ENCODE assay signal across 14 mouse cellular contexts in the genomic region with DNA sequence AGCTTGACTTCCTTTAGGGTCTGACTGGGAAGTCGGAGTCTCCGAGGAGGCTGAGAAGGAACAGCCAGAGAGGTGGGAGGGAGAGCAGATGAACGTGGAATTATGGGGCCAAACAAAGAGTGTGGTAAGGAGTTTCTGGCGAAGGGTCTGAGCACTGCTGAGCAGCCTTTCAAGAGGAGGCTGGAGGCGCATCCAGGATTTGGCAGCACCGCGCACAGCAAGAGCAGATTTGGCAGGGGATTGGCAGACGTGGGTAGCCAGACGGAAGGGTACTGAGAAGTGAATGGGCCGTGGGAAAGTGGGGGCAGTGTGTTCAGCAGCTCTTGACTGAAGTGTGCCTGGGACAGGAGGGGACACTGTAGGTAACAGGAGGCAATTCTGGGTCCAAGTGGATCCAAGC. TPM values are rescaled to one million over a fixed set of nuclear protein-coding genes. Genes with fewer than 3 reads are reported as not detected.
DNase-seq lines count a peak whose midpoint lies in the region; ATAC-seq lines count a peak whose summit lies in the region.
"Had no signal": no experiment of that assay in that cellular context is flagged by ENCODE, and none has a peak within 500 bp of the region (broad histone marks: within the 10 kb centered on the region; RNA-seq: fewer than 3 reads in every experiment).

No protein-coding gene starts in this region.

- no peak overlapping the region for H3K9ac ChIP-seq in hindbrain, embryonic 15.5 days
- H3K9ac ChIP-seq: heart, embryonic 12.5 days had no signal

- no peaks in the 10 kb centered on the region for H3K36me3 ChIP-seq in hindbrain, embryonic 15.5 days
- H3K36me3 ChIP-seq in heart, embryonic 10.5 days: no peaks in the 10 kb centered on the region
- H3K36me3 ChIP-seq: heart, embryonic 12.5 days had no signal

- no peaks in the 10 kb centered on the region for H3K27me3 ChIP-seq in hindbrain, embryonic 15.5 days
- peaks cover 98% of the 10 kb centered on the region for H3K27me3 ChIP-seq in heart, embryonic 10.5 days (ENCODE audit: insufficient read depth, poor library complexity, severe bottlenecking)

- intact Hi-C loops in left cerebral cortex, postnatal 14 days (cut with DNase I): loop anchor here (10.0 kb wide), 1 partner anchor 560 kb away; no protein-coding TSS in a partner anchor

- 64% methylated on average over 10 of the region's 10 CpGs for WGBS in hindbrain, embryonic 15.5 days
- 77% methylated on average over 10 of the region's 10 CpGs for WGBS in heart, embryonic 10.5 days

- H3K4me3 ChIP-seq in hindbrain, embryonic 15.5 days: no peak overlapping the region
- no peak overlapping the region for H3K4me3 ChIP-seq in heart, embryonic 10.5 days
- H3K4me3 ChIP-seq: heart, embryonic 12.5 days had no signal

- peaks cover 50% of the 10 kb centered on the region for H3K4me1 ChIP-seq in hindbrain, embryonic 15.5 days (replicated peaks)
- peaks cover 7% of the 10 kb centered on the region; the same call in 1 of the 2 replicates for H3K4me1 ChIP-seq in heart, embryonic 10.5 days

- ATAC-seq in hindbrain, embryonic 15.5 days (ENCODE audit: low FRiP score, low read depth): 0 out of 2 replicates have a peak, but pooled peaks have one; percentile 24

- peak overlapping the region; percentile 44 for H3K27ac ChIP-seq in hindbrain, embryonic 15.5 days (replicated peaks)
- no peak overlapping the region for H3K27ac ChIP-seq in heart, embryonic 10.5 days
- H3K27ac ChIP-seq: kidney, postnatal 0 days had no signal

- DNase-seq in brain, adult 2 months (ENCODE audit: low read depth, low spot score): peak; percentile 96
- DNase-seq in cerebellum, adult 18-20 months: peak; percentile 80 to 87
- DNase-seq in left cerebral cortex, postnatal 14 days (ENCODE audit: low spot score in 2 of 2): peak; percentile 65 to 73
- DNase-seq in kidney, postnatal 4 days: no peak
- DNase-seq in embryo, embryonic 10.5 days (ENCODE audit: low spot score): no peak
- DNase-seq in heart, embryonic 10.5 days (ENCODE audit: low spot score): no peak
- DNase-seq in thymus, postnatal 36 days: no peak
- DNase-seq: adrenal gland, postnatal 10 days had no signal

- no peaks in the 10 kb centered on the region for H3K9me3 ChIP-seq in hindbrain, embryonic 15.5 days
- no peaks in the 10 kb centered on the region for H3K9me3 ChIP-seq in heart, embryonic 10.5 days
- H3K9me3 ChIP-seq: heart, embryonic 12.5 days had no signal

- no peak overlapping the region for H3K4me2 ChIP-seq in hindbrain, embryonic 15.5 days
- H3K4me2 ChIP-seq: heart, embryonic 12.5 days had no signal

RNA-seq across cellular contexts. Expression of a gene that starts 18.8 kb away (rescaled TPM):
- polyA plus RNA-seq in hindbrain, embryonic 15.5 days (2015; fragmentation: Nextera tagmentation; extraction: Ambion mirVana): not detected in 2 replicates
- not detected for total RNA-seq in left cerebral cortex, postnatal 14 days (2021)
- polyA plus RNA-seq in heart, embryonic 10.5 days (2016; fragmentation: Nextera tagmentation; extraction: Ambion mirVana): not detected in 2 replicates
- total RNA-seq: adrenal gland, postnatal 10 days had no signal
- polyA plus RNA-seq: embryonic facial prominence, embryonic 14.5 days; heart, embryonic 12.5 days; liver, embryonic 16.5 days; spleen, adult 2 months had no signal

RNA-seq across cellular contexts. Expression of a gene that starts 56.9 kb away (rescaled TPM):
- 60.0 and 64.1 TPM in 2 replicates for polyA plus RNA-seq in hindbrain, embryonic 15.5 days (2015; fragmentation: Nextera tagmentation; extraction: Ambion mirVana)
- total RNA-seq in left cerebral cortex, postnatal 14 days (2021): 100 to 1,000 TPM; 113 to 126 TPM
- polyA plus RNA-seq in heart, embryonic 10.5 days (2016; fragmentation: Nextera tagmentation; extraction: Ambion mirVana): 1.3 and 1.8 TPM in 2 replicates

RNA-seq across cellular contexts. Expression of a gene that starts 58.6 kb away (rescaled TPM):
- polyA plus RNA-seq in hindbrain, embryonic 15.5 days (2015; fragmentation: Nextera tagmentation; extraction: Ambion mirVana): 17.5 and 21.7 TPM in 2 replicates
- total RNA-seq in left cerebral cortex, postnatal 14 days (2021): 1 to 10 TPM; 2.0 to 2.5 TPM
- polyA plus RNA-seq in heart, embryonic 10.5 days (2016; fragmentation: Nextera tagmentation; extraction: Ambion mirVana): 5.1 and 8.3 TPM in 2 replicates

Comparison
In these comparisons a context has a peak if more than half of its experiments do, and no peak if none do; other contexts are left out.
1. DNase-seq: peak in brain, adult 2 months (single experiment), cerebellum, adult 18-20 months (2 of 2) and left cerebral cortex, postnatal 14 days (2 of 2); none in kidney, postnatal 4 days (0 of 2), embryo, embryonic 10.5 days (single experiment), heart, embryonic 10.5 days (single experiment) and thymus, postnatal 36 days (0 of 2).
2. RNA of a gene that starts 56.9 kb away (polyA plus RNA-seq): 60.0 to 64.1 TPM in hindbrain, embryonic 15.5 days; 1.3 to 1.8 TPM in heart, embryonic 10.5 days; every median in the first group is over 10 times any median in the second.